13 mouse cellular contexts compared by ENCODE assay signal in the genomic region with DNA sequence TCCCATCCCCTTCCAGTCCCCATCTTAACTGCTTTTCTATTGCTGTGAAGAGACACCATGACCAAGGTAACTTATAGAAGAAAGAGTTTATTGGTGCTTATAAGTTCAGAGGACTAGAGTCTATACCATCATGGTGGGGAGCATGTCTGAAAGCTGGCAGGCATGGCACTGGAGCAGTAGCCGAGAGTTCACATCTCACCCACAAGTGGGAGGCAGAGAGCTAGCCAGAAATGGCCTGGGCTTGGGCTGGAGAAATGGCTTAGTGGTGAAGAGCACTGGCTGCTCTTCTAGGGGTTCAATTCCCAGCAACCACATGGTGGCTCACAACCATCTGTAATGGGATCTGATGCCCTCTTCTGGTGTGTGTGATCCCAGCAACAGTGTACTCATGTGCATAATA. TPM values are rescaled to one million over a fixed set of nuclear protein-coding genes. Genes with fewer than 3 reads are reported as not detected.
DNase-seq lines count a peak whose midpoint lies in the region; ATAC-seq and TF ChIP-seq lines count a peak whose summit lies in the region.
"Had no signal": no experiment of that assay in that cellular context is flagged by ENCODE, and none has a peak within 500 bp of the region (broad histone marks: within the 10 kb centered on the region; RNA-seq: fewer than 3 reads in every experiment).

No protein-coding gene starts in this region.

- peak overlapping the region; percentile 97 for H3K4me2 ChIP-seq in liver, embryonic 13.5 days
- H3K4me2 ChIP-seq: midbrain, embryonic 12.5 days had no signal

- peak overlapping the region; percentile 51; the same call in 1 of the 2 replicates for H3K27ac ChIP-seq in gastrocnemius, adult 2 months
- peak overlapping the region; percentile 95 for H3K27ac ChIP-seq in liver, embryonic 13.5 days
- H3K27ac ChIP-seq: midbrain, embryonic 12.5 days had no signal

- H3K4me1 ChIP-seq in megakaryocyte, embryonic 14.5 days, result peaks cover 92% of the 10 kb centered on the region
- peaks cover 85% of the 10 kb centered on the region for H3K4me1 ChIP-seq in liver, embryonic 13.5 days (replicated peaks)

- WGBS in liver, embryonic 13.5 days (ENCODE audit: insufficient replicate concordance), result 59% methylated on average over 1 of the region's 1 CpGs

- intact Hi-C loops in gastrocnemius, adult 2 months (cut with DNase I), result no loop called here

- TF ChIP-seq CTCF in gastrocnemius, adult 2 months (IDR thresholded peaks at IDR 0.05), result peak; percentile 25; the same call in 1 of the 2 replicates

- no peak for ATAC-seq in megakaryocyte, adult 5-6 weeks (ENCODE audit: poor library complexity, severe bottlenecking)
- ATAC-seq in liver, embryonic 13.5 days (ENCODE audit: low read depth), result no peak
- ATAC-seq: activated CD4-positive, CD25-positive, alpha-beta regulatory T cell, adult 4 months had no signal

- peak overlapping the region; percentile 92 for H3K9ac ChIP-seq in liver, embryonic 13.5 days
- H3K9ac ChIP-seq: midbrain, embryonic 12.5 days had no signal

- H3K27me3 ChIP-seq in megakaryocyte, embryonic 14.5 days (replicated peaks), result peaks cover 12% of the 10 kb centered on the region
- no peaks in the 10 kb centered on the region; the same call in 1 of the 2 replicates for H3K27me3 ChIP-seq in liver, embryonic 13.5 days

- peaks cover 26% of the 10 kb centered on the region for H3K36me3 ChIP-seq in megakaryocyte, embryonic 14.5 days (replicated peaks; ENCODE audit: low read length)
- H3K36me3 ChIP-seq in liver, embryonic 13.5 days, result peaks cover 9% of the 10 kb centered on the region; the same call in 1 of the 2 replicates
- H3K36me3 ChIP-seq: midbrain, embryonic 12.5 days had no signal

- peak; percentile 21 for DNase-seq in gastrocnemius, adult 2 months
- DNase-seq in gastrocnemius, adult 8-10 months (ENCODE audit: low spot score in 2 of 2), result no peak
- peak; percentile 50 for DNase-seq in liver, embryonic 13.5 days
- peak; percentile 37 for DNase-seq in thymus, postnatal 14 days
- DNase-seq in cerebellum, postnatal 4 days (ENCODE audit: low spot score in 2 of 2), result no peak
- DNase-seq in kidney, postnatal 10 days, result no peak
- DNase-seq: cerebellum, adult 2 months; kidney, adult 18-20 months; left cerebral cortex, postnatal 4 days had no signal

- no peaks in the 10 kb centered on the region for H3K9me3 ChIP-seq in megakaryocyte, embryonic 14.5 days
- H3K9me3 ChIP-seq in liver, embryonic 13.5 days (replicated peaks), result no peaks in the 10 kb centered on the region
- H3K9me3 ChIP-seq: midbrain, embryonic 12.5 days had no signal

- no peak overlapping the region for H3K4me3 ChIP-seq in gastrocnemius, adult 2 months
- peak overlapping the region; percentile 95 for H3K4me3 ChIP-seq in megakaryocyte, embryonic 14.5 days (replicated peaks)
- peak overlapping the region; percentile 91 for H3K4me3 ChIP-seq in liver, embryonic 13.5 days (replicated peaks)
- H3K4me3 ChIP-seq: midbrain, embryonic 12.5 days had no signal

RNA-seq across cellular contexts. Expression of a gene that starts 3.1 kb away (rescaled TPM):
- 10 to 100 TPM in 1 of 2 experiments, 1 to 10 TPM in 1; 9.7 to 20.6 TPM for total RNA-seq in gastrocnemius, adult 2 months (2021)
- total RNA-seq in gastrocnemius, adult 8-10 months (2022), result 10 to 100 TPM in 3 of 4 experiments, 1 to 10 TPM in 1; 9.3 to 14.1 (median 11.8) TPM
- 16.8 and 26.7 TPM in 2 replicates for polyA plus RNA-seq in megakaryocyte, embryonic 14.5 days (2012; ENCODE audit: insufficient read depth, low replicate concordance)
- 0.22 and 0.80 TPM in 2 replicates for total RNA-seq in megakaryocyte, adult 5-6 weeks (2015)
- total RNA-seq in megakaryocyte, adult 5-6 weeks (2017), result 0.53 TPM in 1 of 2 replicates, not detected in the other
- 11.5 and 13.1 TPM in 2 replicates for polyA plus RNA-seq in liver, embryonic 13.5 days (2015; fragmentation: Nextera tagmentation; extraction: Ambion mirVana)

RNA-seq across cellular contexts. Expression of a gene that starts 44.5 kb away (rescaled TPM):
- 100 to 1,000 TPM; 378 to 400 TPM for total RNA-seq in gastrocnemius, adult 2 months (2021)
- 100 to 1,000 TPM; 405 to 451 (median 426) TPM for total RNA-seq in gastrocnemius, adult 8-10 months (2022)
- polyA plus RNA-seq in megakaryocyte, embryonic 14.5 days (2012; ENCODE audit: insufficient read depth, low replicate concordance), result 228 and 359 TPM in 2 replicates
- 609 and 613 TPM in 2 replicates for total RNA-seq in megakaryocyte, adult 5-6 weeks (2015)
- total RNA-seq in megakaryocyte, adult 5-6 weeks (2017), result 770 and 822 TPM in 2 replicates
- 179 and 196 TPM in 2 replicates for polyA plus RNA-seq in liver, embryonic 13.5 days (2015; fragmentation: Nextera tagmentation; extraction: Ambion mirVana)

RNA-seq across cellular contexts. Expression of a gene that starts 50.5 kb away (rescaled TPM):
- total RNA-seq in gastrocnemius, adult 2 months (2021), result 100 to 1,000 TPM in 1 of 2 experiments, 10 to 100 TPM in 1; 44.7 to 101 TPM
- 10 to 100 TPM; 50.0 to 62.3 (median 56.3) TPM for total RNA-seq in gastrocnemius, adult 8-10 months (2022)
- 0.11 TPM in 1 of 2 replicates, not detected in the other for polyA plus RNA-seq in megakaryocyte, embryonic 14.5 days (2012; ENCODE audit: insufficient read depth, low replicate concordance)
- total RNA-seq in megakaryocyte, adult 5-6 weeks (2015), result not detected in 2 replicates
- not detected in 2 replicates for total RNA-seq in megakaryocyte, adult 5-6 weeks (2017)
- 0.07 and 0.57 TPM in 2 replicates for polyA plus RNA-seq in liver, embryonic 13.5 days (2015; fragmentation: Nextera tagmentation; extraction: Ambion mirVana)
- polyA plus RNA-seq: activated CD4-positive, CD25-positive, alpha-beta regulatory T cell, adult 4 months had no signal

Comparison
In these comparisons a context has a peak if more than half of its experiments do, and no peak if none do; other contexts are left out.
1. DNase-seq: peak in gastrocnemius, adult 2 months (single experiment), liver, embryonic 13.5 days (single experiment) and thymus, postnatal 14 days (single experiment); none in gastrocnemius, adult 8-10 months (0 of 2), cerebellum, postnatal 4 days (0 of 2) and kidney, postnatal 10 days (single experiment).
2. RNA of a gene that starts 3.1 kb away (total RNA-seq): 9.7 to 20.6 TPM in gastrocnemius, adult 2 months and 9.3 to 14.1 TPM in gastrocnemius, adult 8-10 months; 0.22 to 0.80 TPM in megakaryocyte, adult 5-6 weeks; every median in the first group is over 4 times any median in the second.
3. RNA of a gene that starts 50.5 kb away (total RNA-seq): 44.7 to 101 TPM in gastrocnemius, adult 2 months and 50.0 to 62.3 TPM in gastrocnemius, adult 8-10 months; not detected in megakaryocyte, adult 5-6 weeks; every median in the first group is over 10 times any median in the second.